Mouse (Mus musculus) liver, adult 2 months (tissue): ENCODE measurements around the gene C030005K15Rik. TPM values are rescaled to one million over a fixed set of nuclear protein-coding genes. Genes with fewer than 3 reads are reported as not detected.

ENCODE experiments used
- DNase-seq: peaks from one replicate; pipeline ENCODE4 v3.0.0-alpha.2; 2011; ENCODE audit warnings: low read depth, low spot score; ENCODE audit errors: extremely low read depth
- H3K27ac ChIP-seq: fragments of 200-500 bp; replicated peaks from 2 replicates; pipeline ENCODE4 v1.5.1; 2012; ENCODE audit warnings: low read depth, mild to moderate bottlenecking, control low read depth, inconsistent platforms, low read length; ENCODE audit not compliant: insufficient read depth
- H3K27me3 ChIP-seq: fragments of 200-500 bp; 2 replicates; pipeline ENCODE4 v1.6.1; 2012; ENCODE audit warnings: mild to moderate bottlenecking, moderate library complexity, low read length, inconsistent platforms; ENCODE audit not compliant: control insufficient read depth, insufficient read depth
- H3K36me3 ChIP-seq: fragments of 200-500 bp; 2 replicates; pipeline ENCODE4 v1.6.1; 2012; ENCODE audit warnings: low read length, inconsistent platforms; ENCODE audit not compliant: control insufficient read depth, insufficient read depth
- H3K4me1 ChIP-seq: fragments of 200-500 bp; 2 replicates; pipeline ENCODE4 v1.6.1; 2011; ENCODE audit warnings: low read length; ENCODE audit not compliant: control insufficient read depth, insufficient read depth
- H3K4me3 ChIP-seq: fragments of 200-500 bp; 2 replicates; pipeline ENCODE4 v1.5.1; 2011; ENCODE audit warnings: low read depth, mild to moderate bottlenecking, control low read depth, low read length, moderate library complexity; ENCODE audit not compliant: insufficient read depth
- H3K79me2 ChIP-seq: fragments of 200-500 bp; 2 replicates; pipeline ENCODE4 v1.6.1; 2012; ENCODE audit warnings: inconsistent platforms, mild to moderate bottlenecking, low read length, moderate library complexity; ENCODE audit not compliant: control insufficient read depth, insufficient read depth
- H3K9ac ChIP-seq: fragments of 200-500 bp; 2 replicates; pipeline ENCODE4 v1.6.1; 2012; ENCODE audit warnings: low read depth, mild to moderate bottlenecking, control low read depth, inconsistent platforms, low read length
- CTCF ChIP-seq: fragments of 200-500 bp; IDR thresholded peaks from 2 replicates; pipeline ENCODE4 v1.5.1; 2011; ENCODE audit warnings: low read depth, low read length, control low read depth
- POLR2A ChIP-seq: fragments of 200-500 bp; IDR thresholded peaks from 2 replicates; pipeline ENCODE4 v1.6.1; 2011; ENCODE audit warnings: low read length, control low read depth; ENCODE audit not compliant: insufficient read depth; ENCODE audit errors: extremely low read depth
- WGBS: fragments of 180-500 bp; shearing (Covaris S2); methylation state at CpG from one replicate; pipeline ENCODE4 v1.1.7; 2018; 5-methylcytosine and 5-hydroxymethylcytosine counted together
- polyA plus RNA-seq: library from polyadenylated mRNA; depleted of rRNA; stranded (reverse); fragments of >200 nt; gene quantifications from 2 replicates; pipeline ENCODE4 v1.2.3, GENCODE M21; 2012
- total RNA-seq: library from RNA; depleted of rRNA; stranded (reverse); fragments of >200 nt; gene quantifications from 2 replicates; pipeline ENCODE4 v1.2.3, GENCODE M21; 2014

The C030005K15Rik gene
- total and polyA plus RNA-seq, 2 experiments, result not detected

DNA sequence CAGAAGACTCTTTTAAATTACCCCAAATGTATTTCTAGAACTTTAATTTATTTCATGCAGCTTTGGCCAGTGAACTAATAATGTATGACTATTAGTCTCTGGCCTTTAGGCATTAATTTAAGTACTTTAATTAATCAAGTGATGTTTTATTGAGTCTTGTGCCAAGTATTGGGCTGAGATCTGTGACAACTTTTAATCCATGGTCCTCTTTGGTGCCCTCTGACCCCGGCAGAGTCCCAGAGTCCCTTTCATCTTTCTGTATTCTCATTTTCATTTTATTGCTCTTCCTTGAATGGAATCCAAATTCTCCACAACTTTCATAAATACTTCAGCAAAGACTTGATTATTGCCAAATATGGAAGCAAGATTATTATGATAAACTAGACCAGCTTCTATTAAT, 5.9 kb downstream of the C030005K15Rik start:
- WGBS, result 86% methylated on average over 1 of the region's 1 CpGs
- H3K36me3 ChIP-seq, result no peaks in the 10 kb centered on the region
- DNase-seq, result no peak
- TF ChIP-seq POLR2A, result no peak
- no peak for TF ChIP-seq CTCF
- H3K27ac ChIP-seq, result no peak overlapping the region
- H3K27me3 ChIP-seq, result no peaks in the 10 kb centered on the region
- H3K9ac ChIP-seq, result no peak overlapping the region
- H3K4me3 ChIP-seq, result no peak overlapping the region
- H3K4me1 ChIP-seq, result no peaks in the 10 kb centered on the region
- no peaks in the 10 kb centered on the region for H3K79me2 ChIP-seq

DNA sequence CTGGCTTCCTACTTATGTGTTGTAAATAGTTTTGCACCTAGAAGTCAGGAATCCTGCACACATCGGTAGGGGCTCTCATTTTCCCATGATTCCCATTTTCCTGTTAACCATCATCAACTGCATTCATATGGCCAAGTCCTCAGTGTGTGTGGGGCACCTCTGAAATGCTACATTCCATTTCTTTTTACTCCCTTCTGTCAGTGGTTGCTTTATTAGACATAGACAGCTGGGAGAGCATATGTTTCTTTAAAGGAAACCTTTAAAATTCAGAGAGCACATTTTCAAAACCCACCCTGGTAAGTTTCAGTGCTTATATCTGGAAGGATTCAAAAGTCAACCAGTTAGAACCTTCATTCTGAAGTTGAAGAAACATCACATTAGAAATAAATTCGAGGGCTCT, 8.5 kb downstream of the C030005K15Rik start:
- Histone ChIP-seq H3K27me3 (no peaks in the 10 kb centered on the region), H3K4me1 (no peaks in the 10 kb centered on the region), H3K79me2 (no peaks in the 10 kb centered on the region), H3K27ac (no peak overlapping the region), H3K4me3 (no peak overlapping the region), H3K36me3 (no peaks in the 10 kb centered on the region), H3K9ac (no peak overlapping the region)
- no peak for TF ChIP-seq CTCF
- no peak for TF ChIP-seq POLR2A
- no peak for DNase-seq
- WGBS, result 51% methylated on average over 2 of the region's 2 CpGs

DNA sequence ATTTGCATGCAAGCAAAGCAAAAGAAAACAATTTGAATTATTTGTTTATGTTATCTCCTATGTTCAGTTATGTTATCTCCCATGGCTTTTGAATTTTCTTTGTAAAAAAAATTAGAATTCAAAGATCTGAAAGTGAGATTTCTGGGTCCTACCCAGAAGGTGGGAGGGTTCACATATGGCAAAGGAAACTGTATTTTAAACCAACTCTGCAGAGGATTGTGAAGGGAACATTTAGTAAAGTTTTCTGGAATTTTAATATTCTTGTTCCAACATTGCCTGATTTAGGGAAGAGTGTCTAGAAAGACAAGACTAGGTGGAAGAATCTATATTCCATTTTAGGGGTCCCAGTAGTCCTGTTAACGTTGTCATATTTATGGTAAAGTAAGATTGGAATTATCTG, 9.3 kb downstream of the C030005K15Rik start:
- no peaks in the 10 kb centered on the region for H3K79me2 ChIP-seq
- no peak overlapping the region for H3K4me3 ChIP-seq
- no peaks in the 10 kb centered on the region for H3K36me3 ChIP-seq
- no peak overlapping the region for H3K27ac ChIP-seq
- no peak overlapping the region for H3K9ac ChIP-seq
- no peaks in the 10 kb centered on the region for H3K4me1 ChIP-seq
- H3K27me3 ChIP-seq, result no peaks in the 10 kb centered on the region
- no peak for DNase-seq
- no peak for TF ChIP-seq CTCF
- TF ChIP-seq POLR2A, result no peak
- 69% methylated on average over 1 of the region's 1 CpGs for WGBS

DNA sequence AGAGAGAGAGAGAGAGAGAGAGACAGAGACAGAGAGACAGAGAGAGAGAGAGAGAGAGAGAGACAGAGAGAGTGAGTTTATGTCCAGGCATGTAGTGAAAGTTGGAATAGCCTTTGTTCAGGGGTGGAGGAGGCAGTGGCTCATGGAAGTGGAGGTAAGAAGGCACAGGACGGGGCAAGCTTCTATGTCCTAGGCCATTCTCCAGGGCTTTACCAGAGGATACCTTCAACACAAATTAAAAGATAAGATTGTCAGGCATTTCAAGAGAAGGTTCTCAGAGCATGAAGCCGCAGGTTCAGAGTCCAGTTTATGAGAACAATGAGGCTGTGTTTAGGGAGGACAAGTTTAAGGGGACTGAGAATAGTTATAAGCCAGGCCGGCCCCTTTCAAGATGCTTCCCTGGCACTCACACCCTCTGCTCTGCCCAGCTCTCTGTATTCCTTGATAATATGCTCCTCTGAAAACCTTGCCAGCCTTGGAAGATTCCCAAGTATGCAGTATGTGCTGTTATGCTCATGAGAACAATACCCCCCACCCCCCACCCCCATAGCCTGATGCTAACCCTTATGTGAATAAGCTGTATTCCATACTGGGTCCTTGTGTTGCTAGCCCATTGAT, 11.2 kb downstream of the C030005K15Rik start:
- Histone ChIP-seq H3K4me3 (no peak overlapping the region), H3K27me3 (no peaks in the 10 kb centered on the region), H3K27ac (no peak overlapping the region), H3K4me1 (no peaks in the 10 kb centered on the region), H3K9ac (no peak overlapping the region), H3K36me3 (no peaks in the 10 kb centered on the region), H3K79me2 (no peaks in the 10 kb centered on the region)
- TF ChIP-seq CTCF (no peak), POLR2A (no peak)
- no peak for DNase-seq
- 86% methylated on average over 3 of the region's 3 CpGs for WGBS

DNA sequence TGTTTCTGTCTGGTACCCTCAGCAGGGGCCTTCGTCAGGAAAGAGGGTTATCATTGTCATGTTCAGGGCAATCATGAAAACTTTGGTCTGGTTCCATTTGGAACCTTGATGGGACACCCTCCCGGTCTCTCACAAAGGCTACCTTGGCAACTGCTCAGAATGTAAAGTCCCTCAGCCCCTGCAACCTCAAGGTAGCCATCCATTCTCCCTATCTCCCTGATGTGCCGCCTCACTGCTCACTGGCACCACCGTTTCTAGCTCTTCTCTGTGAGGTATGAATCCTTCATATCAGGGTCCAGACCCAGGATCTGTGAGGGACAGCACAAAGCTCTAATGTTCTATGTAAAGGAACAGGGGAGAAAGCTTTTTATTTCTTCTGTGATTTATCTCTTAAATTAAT, 12.0 kb downstream of the C030005K15Rik start:
- no peak overlapping the region for H3K9ac ChIP-seq
- H3K27me3 ChIP-seq, result no peaks in the 10 kb centered on the region
- DNase-seq, result no peak
- TF ChIP-seq POLR2A (no peak), CTCF (no peak)
- no peaks in the 10 kb centered on the region for H3K79me2 ChIP-seq
- no peak overlapping the region for H3K27ac ChIP-seq
- H3K4me1 ChIP-seq, result no peaks in the 10 kb centered on the region
- 80% methylated on average over 4 of the region's 4 CpGs for WGBS
- H3K4me3 ChIP-seq, result no peak overlapping the region
- H3K36me3 ChIP-seq, result no peaks in the 10 kb centered on the region

DNA sequence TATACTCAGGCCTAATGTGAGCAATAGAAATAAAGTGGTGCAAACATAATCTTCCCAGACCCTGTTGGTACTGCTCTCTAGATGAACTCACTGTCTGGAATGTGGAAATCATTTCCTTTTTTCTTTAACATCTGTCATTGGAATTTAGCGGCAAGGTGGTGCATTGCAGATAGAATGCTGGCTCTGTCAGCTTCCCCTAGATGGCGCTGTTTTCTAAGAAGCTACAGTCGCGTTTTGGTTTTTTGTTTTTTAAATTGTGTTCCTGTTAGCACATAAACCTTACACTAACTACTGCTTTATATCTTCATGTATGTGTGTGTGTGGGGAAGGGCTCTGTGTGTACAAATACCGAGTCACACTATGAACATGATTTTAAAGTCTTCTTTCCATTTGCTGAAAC, 13.9 kb downstream of the C030005K15Rik start:
- Histone ChIP-seq H3K4me3 (no peak overlapping the region), H3K4me1 (no peaks in the 10 kb centered on the region), H3K27ac (no peak overlapping the region), H3K36me3 (no peaks in the 10 kb centered on the region), H3K9ac (no peak overlapping the region), H3K27me3 (no peaks in the 10 kb centered on the region), H3K79me2 (no peaks in the 10 kb centered on the region)
- peak; percentile 36 for DNase-seq
- 6% methylated on average over 5 of the region's 5 CpGs for WGBS
- TF ChIP-seq CTCF (peak; percentile 63), POLR2A (no peak)
